Mouse (Mus musculus): Measurements from ENCODE around the gene Dock3.
A peak's percentile ranks its signal among the peaks of the same experiment; 100 is the strongest.
"Not testable (repeated sequence)": the region's sequence is repeated elsewhere in the genome, so short reads cannot be mapped to it uniquely, and the experiment has no call there.

Gene Dock3

GRCm38 (mm10) chr9:107255596-107255995 lies 23.9 kb upstream of the Dock3 start:
- DNase-seq (ENCODE audit: low read depth): no peak

- no peak for DNase-seq (ENCODE audit: low read depth)
These were observed 23.2 kb upstream of the Dock3 start for GRCm38 (mm10) chr9:107254925-107255324.

- no peak for DNase-seq (ENCODE audit: low read depth)
These were observed 22.8 kb upstream of the Dock3 start for GRCm38 (mm10) chr9:107254476-107254875.

GRCm38 (mm10) chr9:107252164-107252563 lies 20.5 kb upstream of the Dock3 start:
- DNase-seq (ENCODE audit: low read depth): peak; percentile 65

- DNase-seq (ENCODE audit: low read depth): no peak
These were observed 19.0 kb upstream of the Dock3 start for GRCm38 (mm10) chr9:107250416-107251337.

- DNase-seq (ENCODE audit: low read depth): peak; percentile 40
These were observed 17.4 kb upstream of the Dock3 start for GRCm38 (mm10) chr9:107249154-107249553.

- peak; percentile 58 for DNase-seq (ENCODE audit: low read depth)
These were observed 14.5 kb upstream of the Dock3 start for GRCm38 (mm10) chr9:107246170-107246569.

- no peak for DNase-seq (ENCODE audit: low read depth)
These were observed 13.6 kb upstream of the Dock3 start for GRCm38 (mm10) chr9:107245311-107245710.

- DNase-seq (ENCODE audit: low read depth): no peak
These were observed 4.4 kb upstream of the Dock3 start for GRCm38 (mm10) chr9:107236151-107236550.

- DNase-seq (ENCODE audit: low read depth): peak; percentile 53
These were observed 3.6 kb upstream of the Dock3 start for GRCm38 (mm10) chr9:107235261-107235660.

GRCm38 (mm10) chr9:107232140-107232539 lies 431 bp upstream of the Dock3 start:
- no peak for DNase-seq (ENCODE audit: low read depth)

GRCm38 (mm10) chr9:107230991-107231538 lies 644 bp downstream of the Dock3 start:
- no peak for DNase-seq (ENCODE audit: low read depth)

GRCm38 (mm10) chr9:107224597-107224996 lies 7.1 kb downstream of the Dock3 start:
- no peak for DNase-seq (ENCODE audit: low read depth)

- DNase-seq (ENCODE audit: low read depth): peak; percentile 4
These were observed 56.9 kb downstream of the Dock3 start for GRCm38 (mm10) chr9:107174831-107175230.

- DNase-seq (ENCODE audit: low read depth): no peak
These were observed 65.9 kb downstream of the Dock3 start for GRCm38 (mm10) chr9:107165792-107166191.

GRCm38 (mm10) chr9:107164825-107165224 lies 66.9 kb downstream of the Dock3 start:
- DNase-seq (ENCODE audit: low read depth): peak; percentile 33

GRCm38 (mm10) chr9:107156388-107156787 lies 75.3 kb downstream of the Dock3 start:
- DNase-seq (ENCODE audit: low read depth): not testable (repeated sequence)

- no peak for DNase-seq (ENCODE audit: low read depth)
These were observed 118.9 kb downstream of the Dock3 start for GRCm38 (mm10) chr9:107112791-107113190.

- no peak for DNase-seq (ENCODE audit: low read depth)
These were observed 119.7 kb downstream of the Dock3 start for GRCm38 (mm10) chr9:107112056-107112455.

- no peak for DNase-seq (ENCODE audit: low read depth)
These were observed 132.2 kb downstream of the Dock3 start for GRCm38 (mm10) chr9:107099487-107099886.

- DNase-seq (ENCODE audit: low read depth): not testable (repeated sequence)
These were observed 142.3 kb downstream of the Dock3 start for GRCm38 (mm10) chr9:107089451-107089850.

- DNase-seq (ENCODE audit: low read depth): no peak
These were observed 144.2 kb downstream of the Dock3 start for GRCm38 (mm10) chr9:107087531-107087930.

GRCm38 (mm10) chr9:107037947-107038346 lies 193.8 kb downstream of the Dock3 start:
- no peak for DNase-seq (ENCODE audit: low read depth)

Data from NIH3T3 (cell line).